Mouse (Mus musculus): ENCODE measurements around the gene 1700025G04Rik. TPM values are rescaled to one million over a fixed set of nuclear protein-coding genes. Genes with fewer than 3 reads are reported as not detected.
A peak's percentile ranks its signal among the peaks of the same experiment; 100 is the strongest.

Gene 1700025G04Rik
- total RNA-seq, 4 experiments from 2014 or later, result 49.0 to 83.7 (median 64.8) TPM

DNA sequence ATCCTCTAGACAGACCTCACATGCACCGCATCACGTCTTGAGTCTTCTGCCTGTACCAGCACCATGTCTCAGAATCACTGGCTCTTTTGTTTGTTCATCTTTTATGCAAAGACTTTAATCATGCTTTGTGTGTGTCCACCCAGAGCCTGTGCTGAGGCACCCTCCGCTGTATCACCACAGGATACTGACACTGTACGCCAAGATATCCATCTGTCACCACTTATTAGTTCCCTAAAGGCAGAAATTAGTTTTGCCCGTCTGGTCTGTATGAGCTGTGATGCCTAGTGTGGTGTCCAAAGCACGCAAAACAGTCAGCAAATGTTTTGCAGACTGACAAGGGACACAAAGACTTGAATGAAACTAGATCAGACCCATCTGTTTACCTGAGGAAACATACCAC lies 95.7 kb downstream of the 1700025G04Rik start:
- no peak for DNase-seq

DNA sequence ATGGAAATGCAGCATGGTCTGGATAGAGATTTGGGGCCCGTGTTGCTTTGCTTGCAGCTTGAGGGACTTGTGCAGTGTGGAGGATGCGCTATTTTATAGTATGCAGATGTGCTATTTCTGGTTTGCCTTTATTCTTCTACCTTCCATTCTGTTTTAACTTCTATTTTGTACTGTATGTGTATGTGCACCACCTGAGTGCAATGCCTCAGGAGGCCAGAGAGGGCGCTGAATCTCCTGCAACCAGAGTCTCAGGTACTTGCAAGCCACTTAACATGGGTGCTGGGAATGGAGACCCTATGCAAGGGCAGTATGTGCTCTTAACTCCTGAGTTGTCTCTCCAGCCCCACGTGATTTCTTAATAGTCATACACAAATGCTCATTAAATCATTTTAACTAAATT lies 98.4 kb downstream of the 1700025G04Rik start:
- DNase-seq, result no peak

DNA sequence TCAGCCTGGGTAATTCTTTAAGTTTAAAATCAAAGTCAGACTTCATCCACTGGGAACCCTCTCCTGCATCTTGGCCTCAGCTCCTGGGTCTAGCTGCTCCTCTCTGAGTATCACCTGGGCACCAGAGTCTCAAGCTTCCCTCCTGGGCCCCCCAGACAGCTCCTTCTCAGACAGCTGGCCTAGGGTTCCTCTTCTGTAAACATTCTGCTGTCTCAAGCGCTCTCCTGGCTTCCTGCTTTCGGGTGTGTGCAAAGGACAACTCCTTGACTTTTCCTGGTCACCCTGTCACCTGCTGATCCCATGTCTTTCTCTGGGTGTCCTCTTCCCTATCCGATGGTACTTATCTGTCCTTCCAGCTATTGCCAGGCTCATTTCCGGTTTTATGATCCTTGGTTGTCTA lies 99.3 kb downstream of the 1700025G04Rik start:
- no peak for DNase-seq

DNA sequence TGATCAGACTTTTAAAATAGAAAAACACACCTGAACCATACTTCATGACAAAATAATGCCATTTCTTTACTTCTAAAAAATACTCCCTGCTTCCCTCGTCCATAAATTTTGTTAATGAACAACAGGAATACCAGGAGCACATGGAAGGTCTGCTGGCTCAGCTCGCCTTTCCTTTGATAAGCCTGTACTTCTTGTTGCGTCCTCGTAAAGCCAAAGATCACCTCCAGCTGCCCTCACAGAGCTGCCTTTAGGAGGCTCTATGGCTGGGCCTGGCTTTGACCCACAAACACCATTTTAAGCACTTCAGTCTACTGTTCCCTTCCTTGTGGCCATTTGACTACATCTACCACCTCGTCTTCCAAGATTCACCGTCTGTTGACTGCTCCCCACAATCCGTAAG lies 101.2 kb downstream of the 1700025G04Rik start:
- DNase-seq, result no peak

DNA sequence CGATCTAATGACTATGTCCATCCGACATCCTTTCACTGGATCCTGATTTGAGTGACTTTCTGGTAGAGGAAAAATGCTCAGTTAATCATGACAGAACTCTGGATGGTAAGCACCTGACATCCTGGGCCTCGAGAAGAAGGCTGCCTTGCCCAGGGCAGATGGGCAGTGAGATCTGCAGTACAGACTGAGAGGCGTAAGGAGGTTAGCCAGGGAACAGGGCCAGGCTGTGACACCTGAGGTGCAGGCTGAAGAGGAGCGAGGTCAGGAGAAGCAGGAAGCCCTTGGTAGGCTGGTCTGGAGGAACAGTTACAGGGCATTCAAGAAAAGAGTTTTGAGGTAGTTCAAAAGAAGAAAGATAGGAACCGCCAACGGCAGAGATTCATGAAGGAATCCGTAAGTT lies 101.9 kb downstream of the 1700025G04Rik start:
- DNase-seq, result no peak

DNA sequence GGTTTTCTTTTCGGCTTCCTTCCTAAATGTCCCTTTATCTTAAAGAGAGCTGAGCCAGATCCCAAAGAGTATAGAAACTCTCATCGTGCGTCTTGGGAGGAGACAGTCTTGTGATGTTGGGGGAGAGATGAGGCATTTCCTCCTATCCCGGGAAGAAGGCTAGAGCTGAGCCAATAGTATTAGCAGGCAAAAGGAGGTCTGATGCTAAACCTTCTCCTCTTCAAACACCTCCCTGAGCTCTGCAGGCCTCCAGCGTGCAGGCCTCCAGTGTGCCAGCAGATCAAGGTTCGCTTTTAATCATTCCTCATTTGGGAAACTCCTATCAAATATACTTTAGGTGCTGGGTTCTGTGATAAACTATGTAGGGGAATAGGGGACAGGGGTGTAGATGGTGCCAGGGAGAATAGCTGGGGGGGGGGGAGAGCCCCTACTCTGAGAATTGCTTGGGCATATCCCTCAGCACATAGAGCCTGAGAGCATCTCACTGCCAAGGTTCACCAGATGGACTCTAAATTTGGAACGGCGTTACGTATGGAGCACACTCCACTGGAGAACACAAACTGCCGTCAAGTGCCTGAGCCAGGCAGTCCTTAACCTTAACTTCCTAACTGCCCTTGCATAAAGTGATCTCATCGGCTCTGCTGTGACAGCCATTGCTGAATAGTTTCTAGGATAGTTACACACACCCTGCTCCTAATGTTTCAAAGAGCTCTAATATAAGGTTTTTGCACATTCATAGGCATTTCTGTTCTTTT lies 103.7 kb downstream of the 1700025G04Rik start:
- no peak for DNase-seq

DNA sequence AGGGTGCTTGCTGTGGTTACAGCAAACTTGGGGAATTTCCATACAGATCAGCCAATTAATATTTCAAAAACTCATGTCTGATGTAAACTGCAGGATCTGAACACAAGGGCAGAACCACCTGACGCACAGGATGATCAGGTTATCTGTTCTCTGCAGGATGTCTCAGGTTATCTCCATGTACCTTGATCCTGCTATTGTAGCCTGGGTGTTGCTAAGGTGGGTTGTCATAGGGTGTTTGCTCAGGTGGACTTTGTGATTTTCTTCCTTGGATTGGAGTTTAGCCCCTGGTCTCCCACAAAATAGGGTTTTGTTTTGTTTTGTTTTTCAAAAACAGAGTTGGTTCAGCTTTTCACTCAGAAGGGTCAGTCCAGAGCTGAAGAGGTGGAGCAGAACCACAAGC lies 104.9 kb downstream of the 1700025G04Rik start:
- no peak for DNase-seq

DNA sequence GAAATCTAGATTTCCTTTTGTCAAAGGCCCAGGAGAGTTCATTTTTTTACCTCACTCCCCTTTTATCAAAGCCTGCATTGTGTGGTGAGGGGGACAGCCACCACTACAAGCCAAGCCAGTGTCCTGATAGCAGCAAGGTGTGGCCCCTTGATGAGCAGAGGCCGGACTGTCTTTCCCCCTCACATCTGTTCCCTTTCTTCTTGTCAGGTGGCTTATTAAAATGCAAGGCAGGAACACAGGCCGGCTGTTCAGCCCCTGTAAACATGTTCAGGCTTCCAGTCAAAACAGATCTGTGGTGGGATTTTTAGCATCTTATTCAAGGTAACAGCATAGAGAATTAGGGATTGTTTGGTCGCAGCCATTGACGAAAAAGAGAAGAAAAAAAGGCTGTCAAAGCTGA lies 105.9 kb downstream of the 1700025G04Rik start:
- DNase-seq, result no peak

DNA sequence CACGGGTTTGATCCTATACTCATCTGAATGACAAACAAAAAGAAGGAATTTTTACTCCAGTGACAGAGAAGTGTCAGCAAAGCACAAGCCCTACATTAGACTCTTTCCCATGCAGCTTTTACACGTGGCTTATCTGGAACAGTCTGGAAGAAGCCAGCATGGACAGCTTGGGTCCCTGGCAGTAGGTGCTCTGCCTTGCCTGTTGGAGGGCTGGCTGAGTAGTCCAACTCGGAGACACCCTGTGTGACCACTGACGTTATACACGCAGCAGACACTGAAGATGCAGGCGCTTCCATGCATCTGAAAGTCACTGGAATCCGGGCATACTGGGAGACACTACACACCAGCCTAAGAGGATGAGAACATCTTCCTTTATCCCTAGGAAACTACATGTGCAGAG lies 109.4 kb downstream of the 1700025G04Rik start:
- no peak for DNase-seq

DNA sequence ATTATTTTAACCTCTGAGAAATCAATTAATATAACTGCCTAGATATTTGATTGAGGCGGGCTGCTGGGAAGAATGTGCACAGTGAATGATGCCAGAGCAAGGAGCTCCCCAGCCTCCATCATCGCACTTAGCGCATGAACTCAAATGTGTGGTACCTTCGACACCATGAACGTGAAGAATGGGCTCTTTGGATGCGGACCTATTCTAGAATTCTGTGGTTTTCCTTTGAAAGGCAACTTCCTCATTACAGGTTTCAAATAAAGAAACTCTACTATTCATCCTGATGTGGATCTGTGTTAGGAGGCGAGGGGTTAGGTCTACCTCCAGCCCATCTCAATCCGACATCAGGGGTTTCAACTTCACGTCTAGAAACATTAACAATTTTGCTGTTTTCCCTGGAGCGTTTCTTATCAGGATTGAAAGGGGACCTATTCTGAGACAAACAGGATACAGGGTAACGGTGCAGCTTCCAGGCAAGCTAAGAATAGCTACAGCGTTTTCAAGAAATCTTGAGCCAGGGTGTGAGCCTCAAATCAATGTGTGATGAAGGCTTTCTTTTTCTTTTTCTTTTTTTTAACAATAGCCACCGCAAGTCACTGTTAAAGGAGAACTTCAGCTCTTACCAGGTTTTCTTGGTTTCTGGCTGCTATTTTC lies 110.0 kb downstream of the 1700025G04Rik start:
- no peak for DNase-seq

DNA sequence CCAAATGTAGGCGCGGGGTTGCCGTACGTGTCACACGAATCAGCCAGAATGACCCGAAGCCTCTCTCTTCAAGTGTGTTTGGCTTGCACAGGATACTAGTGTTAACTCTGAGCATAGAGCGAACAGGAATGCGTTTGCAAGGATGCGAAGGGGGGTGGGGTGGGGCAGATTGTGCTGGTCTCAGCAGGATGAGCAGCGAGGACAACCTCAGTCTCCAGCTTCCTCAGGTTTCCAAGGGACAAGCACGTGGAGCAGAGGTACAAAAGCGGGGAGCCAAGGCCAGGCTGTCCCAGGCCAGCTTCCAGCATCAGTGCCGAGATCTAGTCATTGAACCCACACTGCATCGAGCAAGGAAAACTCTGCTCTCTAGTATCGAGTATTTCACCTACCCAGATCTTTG lies 111.2 kb downstream of the 1700025G04Rik start:
- no peak for DNase-seq

DNA sequence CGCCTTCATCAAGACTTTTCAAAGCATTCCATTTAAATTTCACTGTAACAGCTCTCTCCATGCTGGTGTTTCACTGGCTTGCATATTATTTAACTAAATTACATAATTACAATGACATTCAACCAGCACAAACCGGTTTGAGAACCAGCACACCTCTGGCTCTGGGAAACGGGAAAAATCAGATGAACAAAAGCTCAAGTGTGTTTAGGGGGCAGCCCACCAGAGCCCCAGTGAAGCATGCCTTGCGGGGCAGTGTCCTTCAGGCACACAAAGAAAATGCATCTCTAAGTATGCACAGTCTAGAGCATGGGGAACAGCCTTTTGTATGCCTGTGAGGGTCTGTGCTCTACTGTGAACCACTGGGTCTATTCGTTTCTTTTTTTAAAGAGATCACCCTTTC lies 112.3 kb downstream of the 1700025G04Rik start:
- no peak for DNase-seq

DNA sequence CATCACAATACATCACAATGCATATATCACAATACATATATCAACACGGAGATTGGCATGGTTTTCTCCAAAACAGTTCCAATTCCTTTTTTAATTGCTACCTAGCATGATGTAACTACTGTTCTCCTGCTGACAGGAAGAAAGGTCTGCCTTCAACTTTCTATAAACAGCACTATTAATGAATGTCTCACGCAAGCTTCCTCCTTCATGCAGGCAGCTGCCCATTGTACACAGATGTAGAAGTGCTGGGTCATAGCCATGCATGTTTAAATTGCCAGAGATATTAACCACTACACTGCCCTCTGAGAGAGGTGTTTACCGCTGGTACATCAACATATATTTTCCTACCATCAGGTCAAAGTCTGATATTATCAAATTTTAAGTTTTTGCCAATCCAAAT lies 113.1 kb downstream of the 1700025G04Rik start:
- no peak for DNase-seq

DNA sequence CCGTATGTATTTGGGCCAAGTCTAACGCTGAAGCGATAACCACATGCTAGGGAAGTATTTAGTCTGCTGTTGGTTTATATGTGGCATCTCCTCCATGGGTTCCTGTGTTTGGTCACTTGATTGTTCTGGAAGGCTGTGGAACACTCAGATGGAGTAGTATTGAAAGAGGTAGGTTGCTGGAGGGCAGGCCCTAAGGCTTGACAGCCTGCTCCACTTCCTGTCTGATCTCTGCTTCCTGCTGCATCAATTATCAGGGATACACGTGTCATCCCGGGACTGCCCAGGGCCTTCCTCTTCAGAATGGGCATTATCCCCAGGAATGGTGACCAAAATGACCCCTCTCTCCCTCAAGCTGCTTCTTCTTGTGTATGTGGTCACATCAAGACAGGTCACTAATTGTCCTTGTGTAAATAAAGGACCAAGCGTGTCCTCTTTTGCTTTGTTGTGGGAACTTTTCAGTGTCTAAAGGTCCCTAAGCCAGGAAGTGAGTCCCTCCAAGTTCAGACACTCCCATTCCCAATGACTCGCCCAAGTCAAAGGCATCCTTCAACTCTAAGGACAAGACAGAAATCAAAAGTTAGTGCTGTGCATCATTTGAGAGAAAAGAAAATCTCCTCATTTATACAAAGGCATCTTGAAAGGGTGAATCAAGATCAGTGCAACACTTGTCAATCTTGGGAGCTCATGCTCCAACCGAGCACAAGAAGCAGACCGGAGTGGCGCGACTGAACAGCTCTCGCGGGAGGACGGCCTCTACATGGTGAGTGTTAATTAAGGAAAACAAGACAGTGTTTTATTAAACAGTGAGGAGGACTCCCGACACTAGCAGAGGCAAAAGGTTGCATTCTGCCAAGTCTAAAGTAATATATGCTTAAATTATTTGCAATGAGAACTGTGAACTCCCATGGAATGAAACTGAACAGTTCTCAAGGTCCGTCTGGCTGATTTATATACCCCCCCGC lies 114.2 kb downstream of the 1700025G04Rik start:
- no peak for DNase-seq

DNA sequence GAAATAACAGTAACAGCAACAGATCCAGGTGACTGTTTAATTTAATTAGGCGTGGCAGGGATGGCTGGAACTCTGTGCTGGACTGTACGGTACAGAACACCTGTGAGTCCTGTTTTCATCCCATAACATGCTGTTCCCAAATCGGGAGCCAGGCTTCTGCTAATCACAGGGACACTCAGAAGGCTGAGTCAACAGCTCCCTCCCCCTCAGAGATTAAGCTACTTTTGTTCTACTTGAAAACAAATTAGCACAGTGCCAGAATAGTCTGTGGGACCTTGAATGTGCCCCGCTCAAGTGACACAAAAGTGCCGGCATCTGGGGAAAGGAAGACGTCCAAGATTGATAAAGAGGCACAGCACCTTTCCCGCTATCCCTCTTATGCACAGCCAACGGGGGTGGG lies 115.0 kb downstream of the 1700025G04Rik start:
- peak; percentile 48 for DNase-seq

DNA sequence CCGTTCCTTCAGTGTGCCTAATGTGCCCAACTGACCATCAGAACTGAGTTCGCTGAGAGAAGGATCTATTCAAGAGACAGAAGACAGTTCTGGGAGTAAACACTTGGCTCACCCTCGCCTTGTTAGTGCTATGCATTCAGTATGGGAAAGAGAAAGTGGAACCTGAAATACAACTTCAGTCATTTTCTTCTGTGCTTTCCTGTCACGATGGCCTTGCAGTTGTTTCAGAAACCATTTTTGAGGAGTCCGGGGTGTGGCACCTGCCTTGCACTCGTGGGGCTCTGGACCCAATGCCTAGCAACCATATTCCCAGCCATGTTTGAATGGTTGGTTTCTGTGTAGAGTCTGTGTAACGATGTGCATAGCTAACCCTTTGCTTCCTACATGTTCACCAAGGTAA lies 115.5 kb downstream of the 1700025G04Rik start:
- DNase-seq, result no peak

DNA sequence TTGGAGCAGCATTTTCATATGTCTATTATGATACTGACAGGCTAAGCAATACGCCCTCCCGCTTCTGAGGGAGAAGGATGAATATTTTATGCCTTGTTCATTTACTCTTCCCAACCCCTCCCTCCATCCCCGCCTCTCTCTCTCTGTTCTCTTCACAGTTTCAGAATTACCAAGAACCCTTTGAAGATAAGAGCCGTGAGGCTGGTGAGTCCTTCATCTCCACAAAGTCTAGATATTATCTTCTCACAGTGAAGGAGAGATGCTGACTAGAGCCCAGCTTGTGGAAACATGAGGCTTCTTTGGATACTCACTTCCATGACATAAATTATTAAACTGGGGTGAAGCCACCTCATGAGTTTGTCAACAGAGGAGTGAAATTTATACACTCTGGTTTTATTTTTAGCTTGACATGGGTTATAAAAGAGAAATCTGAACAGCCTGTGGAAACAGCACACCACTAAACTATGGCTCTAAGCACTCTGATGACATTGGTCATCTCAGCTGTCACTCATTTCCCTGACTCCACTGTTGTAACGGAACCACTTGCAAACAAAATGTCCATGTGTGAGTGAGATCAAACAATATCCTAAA lies 116.7 kb downstream of the 1700025G04Rik start:
- DNase-seq, result no peak

DNA sequence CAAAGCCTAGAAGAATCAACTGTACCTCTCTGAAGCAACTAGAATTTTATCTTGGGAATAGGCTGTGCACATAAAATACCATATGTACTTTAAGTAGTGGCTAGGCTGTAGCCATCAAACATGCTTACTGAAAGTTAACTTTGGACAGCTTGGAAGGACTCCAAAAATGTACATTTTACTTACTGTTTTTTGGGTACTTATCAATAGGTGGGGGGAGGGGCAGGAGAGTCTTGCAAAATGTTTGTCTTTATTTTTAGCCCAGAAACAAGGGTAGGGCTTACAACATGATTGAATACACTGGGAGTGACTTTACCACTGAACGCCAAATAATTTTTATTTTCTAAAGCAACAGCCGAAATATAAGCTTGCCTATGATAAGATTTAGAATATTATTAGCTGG lies 118.3 kb downstream of the 1700025G04Rik start:
- no peak for DNase-seq

DNA sequence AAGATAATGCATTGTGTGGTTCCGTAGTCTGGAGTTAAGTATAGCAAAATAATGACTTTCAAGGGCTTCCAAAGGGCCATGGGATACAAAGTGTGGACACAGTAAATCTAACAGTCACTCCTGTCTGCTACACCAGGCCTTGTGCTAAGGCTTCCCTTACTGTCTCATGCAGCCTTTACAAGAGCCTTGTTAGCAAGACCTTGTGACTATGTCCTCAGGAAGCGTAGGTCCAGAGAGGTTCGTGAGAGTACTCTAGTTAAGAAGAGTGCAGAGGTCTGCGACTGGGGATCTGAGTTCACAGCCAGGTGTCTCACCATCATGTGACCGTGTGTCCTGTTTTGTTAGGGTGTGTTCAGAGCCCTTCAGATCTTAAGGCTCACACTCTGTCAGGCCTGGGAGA lies 121.8 kb downstream of the 1700025G04Rik start:
- no peak for DNase-seq

DNA sequence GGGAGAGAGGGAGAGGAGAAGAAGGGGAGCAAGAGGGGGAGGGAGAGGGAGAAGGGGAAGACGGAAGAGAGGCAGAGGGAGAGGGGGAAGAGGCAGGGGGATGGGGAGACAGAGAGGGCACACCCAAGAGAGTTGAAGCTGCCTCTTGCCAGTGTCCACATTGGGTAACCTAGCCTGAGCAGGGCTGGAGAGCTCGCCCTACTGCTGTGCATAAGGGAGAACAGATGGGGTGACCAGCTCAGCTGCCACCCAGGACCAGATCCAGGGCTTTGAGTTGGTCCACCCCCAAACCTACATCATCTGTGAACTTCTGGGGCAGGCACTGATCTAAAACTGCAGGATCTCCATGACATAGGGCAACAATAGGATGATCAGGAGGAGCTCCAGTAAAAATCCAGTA lies 125.1 kb downstream of the 1700025G04Rik start:
- DNase-seq, result no peak

DNA sequence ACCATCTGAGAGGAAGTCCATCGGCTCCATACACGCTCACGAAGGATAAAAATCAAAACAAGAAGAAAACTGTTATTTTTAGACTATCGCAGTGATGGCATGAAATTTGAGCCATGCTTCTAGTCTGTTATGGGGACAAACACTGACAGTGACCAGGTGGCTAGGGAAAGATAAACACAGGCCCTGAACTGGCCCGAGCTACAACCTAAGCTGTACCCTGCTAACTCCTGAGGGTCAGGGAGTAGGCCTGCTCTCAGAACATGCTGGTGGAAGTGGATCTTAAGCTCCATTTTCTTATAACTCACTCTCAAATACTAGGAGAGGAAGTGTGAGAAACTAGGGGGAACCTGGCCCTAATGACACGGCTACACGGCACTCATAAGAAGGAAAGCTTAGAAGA lies 126.7 kb downstream of the 1700025G04Rik start:
- DNase-seq, result no peak

DNA sequence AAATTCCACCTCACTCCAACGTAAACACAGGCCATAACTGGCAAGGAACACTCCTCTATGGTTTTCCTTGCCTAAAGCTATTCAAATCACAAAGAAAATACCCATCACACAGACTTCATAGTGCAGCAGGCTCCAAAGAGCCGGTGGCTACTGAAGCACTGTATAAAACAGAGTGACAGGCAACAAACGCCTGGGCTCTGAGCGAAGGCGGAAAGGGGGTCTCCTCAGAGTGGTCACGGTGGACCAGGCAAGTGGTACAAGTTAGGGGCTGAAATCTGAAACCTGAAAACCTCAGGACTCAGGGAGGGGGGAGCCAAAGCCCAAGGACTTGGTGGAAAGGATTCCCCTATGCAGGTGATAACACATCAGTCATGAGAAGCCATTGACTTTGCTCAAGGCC lies 127.8 kb downstream of the 1700025G04Rik start:
- no peak for DNase-seq

DNA sequence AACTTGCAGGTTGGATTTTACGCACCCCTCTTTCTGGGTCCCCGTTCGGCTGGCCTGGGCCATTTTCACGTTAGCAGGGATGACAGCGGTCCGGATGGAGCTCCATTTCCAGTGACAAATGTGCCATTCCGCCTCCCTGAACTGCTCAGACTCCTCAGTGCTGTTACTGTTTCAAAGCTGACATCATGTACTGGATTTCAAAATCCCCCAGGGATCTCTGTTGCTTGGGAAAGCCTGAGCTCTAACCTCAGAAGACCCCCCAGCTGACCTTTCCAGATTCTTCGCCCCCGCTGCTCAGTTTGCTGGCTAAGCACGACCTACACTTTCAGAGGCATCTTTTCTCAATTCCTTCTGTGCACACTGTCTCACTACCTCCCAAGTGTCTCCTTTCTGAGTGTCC lies 128.7 kb downstream of the 1700025G04Rik start:
- no peak for DNase-seq

Data from adrenal gland, adult 8-10 months (tissue).